Mouse (Mus musculus) fibroblast of lung, adult 2 months (primary cell): Measurements from ENCODE around the gene Syt11.
A peak's percentile ranks its signal among the peaks of the same experiment; 100 is the strongest.
"Not testable (repeated sequence)": the region's sequence is repeated elsewhere in the genome, so short reads cannot be mapped to it uniquely, and the experiment has no call there.

Experiments
- DNase-seq: peaks from one replicate; pipeline ENCODE4 v3.0.0-alpha.2; 2011; ENCODE audit warnings: low read depth

The Syt11 gene

DNA sequence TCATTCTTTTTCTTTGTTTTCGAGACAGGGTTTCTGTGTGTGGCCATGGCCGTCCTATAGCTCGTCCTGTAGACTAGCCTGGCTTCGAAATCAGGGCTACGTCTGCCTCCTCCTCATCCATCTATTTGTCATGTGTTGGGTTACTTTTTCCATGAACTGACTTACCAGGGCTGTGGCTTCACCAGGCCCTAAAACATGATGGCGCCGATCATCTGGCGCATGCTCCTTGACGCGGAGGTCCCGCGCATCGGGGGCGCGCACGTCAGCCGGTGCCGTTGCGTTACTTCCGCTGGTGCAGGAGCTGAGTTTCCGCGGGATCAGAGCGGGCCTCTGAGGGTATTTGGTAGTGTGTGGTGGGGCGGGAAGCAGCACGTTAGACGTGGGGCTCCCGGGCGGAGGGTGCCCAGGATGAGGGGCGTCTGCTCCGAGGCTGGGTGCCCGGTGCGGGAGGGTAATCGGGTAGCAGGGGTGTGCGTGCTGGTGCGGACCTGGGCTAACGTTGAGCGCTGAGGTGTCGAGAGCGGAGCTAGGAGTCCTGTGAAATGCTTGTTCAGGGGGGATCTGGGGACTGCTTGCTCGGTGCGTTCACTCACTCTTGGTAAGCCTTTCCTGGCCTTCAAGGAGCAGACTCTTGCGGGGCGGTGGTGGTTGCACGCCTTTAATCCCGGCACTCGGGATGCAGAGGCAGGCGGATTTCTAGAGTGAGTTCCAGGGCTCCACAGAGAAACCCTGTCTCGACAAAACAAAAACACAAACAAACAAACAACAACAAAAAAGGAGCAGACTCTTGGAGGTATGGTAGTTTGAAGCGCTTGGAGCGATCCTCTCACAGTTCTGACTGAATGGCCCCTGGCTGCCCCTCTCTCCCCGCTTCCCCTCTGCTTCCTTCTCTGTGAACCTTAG lies at the start of gene Syt11:
Gene Syt11 (minus strand): TSS at position 226 of the 903 bp plus-strand sequence.
- DNase-seq: not testable (repeated sequence)

DNA sequence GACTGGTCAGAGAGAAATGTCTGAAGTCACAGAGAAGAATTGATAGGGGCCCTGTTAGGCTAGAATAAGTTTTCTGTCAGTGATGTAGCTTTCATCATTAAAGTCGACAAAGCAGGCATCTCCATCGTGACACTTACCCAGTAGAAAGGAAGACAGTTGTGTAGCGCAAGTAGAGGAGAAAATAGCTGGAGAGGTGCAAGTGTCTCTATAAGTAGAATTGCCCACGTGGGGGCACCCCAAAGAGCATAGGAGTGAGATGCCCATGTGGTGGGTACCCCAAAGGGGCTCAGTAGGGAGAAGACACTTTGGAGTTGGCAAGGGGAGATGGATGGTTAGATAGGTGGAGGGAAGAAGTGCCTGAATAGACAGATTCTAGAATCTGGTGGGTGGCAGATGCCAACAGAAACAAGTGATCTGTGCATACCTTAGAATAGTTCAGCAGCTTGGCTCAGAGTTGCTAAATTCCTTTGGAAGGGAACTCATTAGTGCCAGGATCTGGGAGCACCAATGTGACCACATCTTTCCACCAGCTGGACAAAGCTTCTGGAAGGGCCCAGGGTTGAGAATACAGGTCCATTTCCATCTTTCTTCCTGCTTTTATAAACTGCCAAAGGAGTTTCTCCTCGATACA lies 29.1 kb upstream of the Syt11 start:
- DNase-seq: no peak

DNA sequence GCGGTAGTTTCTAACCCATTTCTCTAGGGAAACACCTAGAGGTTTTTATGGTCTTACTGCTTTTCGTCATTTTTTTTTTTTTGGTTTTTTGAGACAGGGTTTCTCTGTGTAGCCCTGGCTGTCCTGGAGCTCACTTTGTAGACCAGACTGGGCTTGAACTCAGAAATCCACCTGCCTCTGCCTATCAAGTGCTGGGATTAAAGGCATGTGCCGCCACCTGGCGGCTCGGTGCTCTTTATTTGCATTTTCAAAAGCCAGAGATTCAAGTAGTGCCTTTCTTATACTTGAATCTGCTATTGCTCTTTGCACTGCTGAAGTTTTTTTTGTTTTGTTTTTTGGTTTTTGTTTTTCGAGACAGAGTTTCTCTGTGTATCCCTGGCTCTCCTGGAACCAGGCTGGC lies 22.5 kb upstream of the Syt11 start:
- DNase-seq: not testable (repeated sequence)

DNA sequence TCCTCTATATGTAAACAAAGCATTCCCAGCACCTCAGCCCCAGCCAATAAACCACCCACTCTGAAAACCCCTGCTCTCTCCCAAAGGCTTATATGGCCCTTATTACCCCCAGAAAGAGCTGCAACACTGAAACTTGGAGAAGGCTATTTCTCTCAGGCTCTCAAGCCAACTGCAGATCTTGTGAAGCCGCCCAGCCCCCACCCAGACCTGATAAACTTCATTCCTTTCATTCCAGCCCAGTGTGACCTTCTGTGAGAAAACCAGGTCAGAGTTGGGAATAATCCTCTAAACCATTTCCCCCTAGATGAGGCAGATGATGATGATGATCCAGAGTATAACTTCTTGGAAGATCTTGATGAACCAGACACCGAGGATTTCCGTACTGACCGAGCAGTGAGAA lies 13.1 kb upstream of the Syt11 start:
- not testable (repeated sequence) for DNase-seq

DNA sequence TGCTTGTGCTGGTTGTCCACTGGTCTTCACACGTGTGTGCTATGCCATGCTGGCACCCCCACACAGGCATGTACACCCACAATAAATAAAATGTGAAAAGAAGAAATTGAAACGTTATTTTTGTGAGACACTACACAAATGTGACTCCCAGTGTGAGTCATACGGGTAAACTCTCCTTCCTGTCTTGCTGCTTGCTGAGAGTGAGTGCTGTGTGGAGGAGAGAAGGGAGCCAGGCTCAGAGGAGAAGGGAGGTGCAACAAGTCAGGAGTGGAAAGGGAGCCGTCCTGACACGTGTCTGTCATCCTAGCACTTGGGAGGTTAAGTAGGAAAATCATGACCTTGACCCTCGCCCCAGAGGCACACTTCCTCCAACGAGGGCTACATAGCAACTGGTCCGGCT lies 11.8 kb upstream of the Syt11 start:
- not testable (repeated sequence) for DNase-seq

DNA sequence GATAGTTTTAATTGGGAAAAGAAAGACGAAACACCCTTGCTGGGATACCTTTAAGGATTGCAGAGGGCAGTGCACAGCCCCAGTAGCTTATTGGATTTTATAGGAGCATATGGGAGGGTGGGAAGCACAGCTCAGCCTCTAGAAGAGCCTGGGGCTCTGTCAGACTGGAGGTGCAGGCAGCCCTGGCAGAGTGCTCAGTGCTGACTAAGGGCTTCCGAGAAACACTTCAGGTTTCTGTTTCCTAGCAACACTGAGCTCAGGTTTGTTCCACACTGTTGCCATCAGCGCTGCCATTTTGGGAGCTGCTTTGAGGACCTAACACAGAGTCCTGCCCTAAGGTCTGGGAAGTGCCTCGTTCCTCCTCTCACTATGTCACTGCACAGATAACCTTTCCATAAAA lies 11.4 kb upstream of the Syt11 start:
- not testable (repeated sequence) for DNase-seq

DNA sequence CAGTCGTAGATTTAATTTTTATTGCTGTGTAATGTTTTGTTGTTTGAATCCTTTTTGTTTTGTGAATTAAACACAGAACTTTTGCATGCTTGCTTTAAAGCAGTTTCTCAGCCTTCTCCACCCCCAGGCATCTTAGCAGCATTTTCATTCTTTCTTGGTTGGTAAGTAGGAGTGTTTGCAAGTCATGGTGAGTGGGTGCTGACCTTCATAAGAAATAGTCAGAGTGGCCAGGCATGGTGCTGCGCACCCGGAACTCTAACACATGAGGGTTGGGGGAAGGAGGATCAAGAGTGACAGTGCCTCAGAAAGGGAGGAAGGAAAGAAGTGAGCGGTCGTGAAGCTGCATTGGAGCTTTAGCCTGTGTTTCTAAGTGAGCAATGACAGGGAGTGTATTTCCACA lies 9.9 kb upstream of the Syt11 start:
- no peak for DNase-seq

DNA sequence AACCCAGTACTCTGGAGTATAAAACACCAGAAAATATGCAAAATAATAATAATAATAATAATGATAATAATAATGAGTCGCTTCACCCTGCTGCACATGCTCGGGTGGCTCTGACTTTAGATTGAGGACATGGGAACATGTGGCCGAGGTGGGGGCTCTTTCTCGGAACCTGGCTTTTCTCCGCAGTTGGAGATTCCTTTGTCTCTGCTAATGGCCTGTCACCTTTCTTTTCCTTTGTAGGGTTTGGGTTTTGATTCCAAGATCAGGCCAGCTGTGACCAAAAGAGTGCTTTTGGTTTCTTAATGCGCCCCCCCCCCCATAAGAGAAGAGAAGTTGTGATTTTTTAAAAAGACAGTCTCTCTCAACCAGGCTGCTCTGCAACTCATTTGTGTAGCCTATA lies 1.8 kb downstream of the Syt11 start:
- DNase-seq: not testable (repeated sequence)

DNA sequence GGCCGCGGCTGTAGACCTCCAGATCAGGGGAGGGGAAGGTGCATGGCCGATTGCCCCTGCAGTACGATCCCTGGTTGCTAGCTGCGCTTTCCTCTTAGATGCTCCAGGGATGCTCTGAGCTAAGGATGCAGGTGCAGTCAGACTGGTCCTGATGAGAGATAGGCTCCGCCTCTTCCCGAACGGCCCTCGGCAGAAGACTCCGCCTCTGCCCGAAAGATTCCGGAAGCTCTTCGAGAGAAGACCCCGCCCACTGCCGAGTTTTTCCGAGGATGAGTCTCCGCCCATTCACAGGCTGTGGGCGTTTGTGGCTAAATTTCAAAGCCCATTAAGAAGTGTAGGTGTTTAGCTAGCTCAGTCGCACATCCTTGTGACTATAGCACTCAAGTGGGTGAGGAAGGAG lies 2.6 kb downstream of the Syt11 start:
- not testable (repeated sequence) for DNase-seq

DNA sequence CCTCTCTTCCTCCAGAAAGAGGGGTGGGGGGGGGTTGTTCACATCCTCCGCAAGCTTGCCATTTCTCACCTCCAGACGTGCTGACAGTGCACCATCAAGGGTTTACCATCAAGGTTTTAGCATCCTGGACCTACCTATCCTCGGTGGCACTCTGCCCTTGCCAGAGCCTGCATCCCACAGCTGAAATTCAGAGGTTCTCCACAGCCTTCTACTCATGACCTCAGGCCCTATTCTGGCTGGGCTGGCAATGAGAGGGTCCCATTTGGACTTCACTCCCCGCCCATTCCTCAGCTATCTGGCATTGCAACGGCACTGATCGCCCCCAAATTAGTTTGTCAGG lies 3.1 kb downstream of the Syt11 start:
- not testable (repeated sequence) for DNase-seq

DNA sequence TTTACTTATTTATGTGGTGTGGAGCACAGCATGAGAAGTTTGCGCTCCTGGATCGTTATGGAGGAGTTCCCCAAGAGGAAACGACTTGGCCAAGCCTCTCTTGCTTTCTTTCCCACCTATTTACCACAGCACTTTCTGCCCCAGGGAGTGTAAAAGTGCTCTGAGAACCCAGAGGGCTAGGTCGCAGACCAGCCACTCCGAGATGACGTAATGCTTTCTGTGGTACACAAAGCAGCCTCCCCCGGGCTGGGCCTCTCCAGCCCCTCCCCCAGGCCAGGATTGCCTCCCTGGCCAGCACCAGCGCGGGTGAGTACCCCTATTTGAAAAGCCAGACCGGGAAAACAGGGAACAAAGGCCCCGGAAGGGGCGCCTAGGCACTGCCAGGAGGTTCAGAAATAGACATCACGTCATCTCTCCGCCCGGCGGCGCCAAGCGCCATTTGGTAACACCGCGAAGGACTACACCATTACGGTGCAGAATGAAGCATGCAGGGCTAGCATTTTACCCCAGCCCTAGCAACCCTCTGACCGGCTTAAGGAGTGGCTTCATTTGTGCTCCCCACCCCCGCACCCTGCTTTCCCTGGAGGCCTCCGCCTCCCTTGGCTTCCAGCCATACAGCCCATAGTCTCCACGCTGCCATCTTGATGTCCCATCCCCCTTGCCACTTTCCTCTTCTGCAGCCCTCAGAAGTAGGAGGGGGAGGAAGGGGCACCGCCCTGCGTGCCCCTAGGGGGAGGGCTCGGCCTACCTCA lies 3.6 kb downstream of the Syt11 start:
- not testable (repeated sequence) for DNase-seq

DNA sequence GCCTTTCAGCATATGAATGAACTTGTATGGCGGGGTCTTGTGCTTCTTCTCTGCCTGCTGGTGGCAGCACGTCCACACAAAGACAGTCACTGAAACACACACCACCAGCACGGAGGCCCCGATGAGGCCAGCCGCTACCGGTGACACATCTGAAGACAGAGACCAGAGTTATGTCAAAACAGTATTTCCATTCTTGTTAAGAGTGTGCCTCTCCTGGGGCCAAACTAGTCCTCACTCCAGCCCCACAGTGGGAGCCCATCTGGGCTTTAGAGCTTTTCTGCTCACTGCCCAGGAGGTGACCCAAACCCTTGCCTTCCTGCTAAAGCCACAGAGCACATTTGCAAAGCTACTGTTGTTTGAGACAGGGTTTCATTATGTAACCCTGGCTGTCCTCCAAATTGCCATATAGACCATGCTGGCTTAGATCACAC lies 12.5 kb downstream of the Syt11 start:
- DNase-seq: no peak

DNA sequence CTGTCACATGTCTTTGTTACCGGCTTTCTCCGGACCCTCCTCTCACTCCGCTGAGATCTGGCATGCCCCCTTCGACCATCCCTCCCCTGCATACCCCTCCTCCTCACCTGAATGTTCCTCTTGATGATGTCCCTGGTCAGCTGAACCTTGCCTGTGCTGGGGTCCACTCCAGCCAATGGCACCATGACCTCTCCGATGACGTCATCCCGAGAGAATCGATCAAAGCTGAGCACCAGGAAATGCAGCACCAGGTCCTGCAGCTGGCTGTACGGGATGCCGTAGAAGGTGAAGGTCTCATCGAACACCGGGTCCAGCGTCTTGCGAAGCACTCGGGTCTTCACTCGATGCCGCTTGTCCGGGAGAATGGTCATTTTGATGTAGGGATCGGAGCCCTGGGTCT lies 13.3 kb downstream of the Syt11 start:
- no peak for DNase-seq

DNA sequence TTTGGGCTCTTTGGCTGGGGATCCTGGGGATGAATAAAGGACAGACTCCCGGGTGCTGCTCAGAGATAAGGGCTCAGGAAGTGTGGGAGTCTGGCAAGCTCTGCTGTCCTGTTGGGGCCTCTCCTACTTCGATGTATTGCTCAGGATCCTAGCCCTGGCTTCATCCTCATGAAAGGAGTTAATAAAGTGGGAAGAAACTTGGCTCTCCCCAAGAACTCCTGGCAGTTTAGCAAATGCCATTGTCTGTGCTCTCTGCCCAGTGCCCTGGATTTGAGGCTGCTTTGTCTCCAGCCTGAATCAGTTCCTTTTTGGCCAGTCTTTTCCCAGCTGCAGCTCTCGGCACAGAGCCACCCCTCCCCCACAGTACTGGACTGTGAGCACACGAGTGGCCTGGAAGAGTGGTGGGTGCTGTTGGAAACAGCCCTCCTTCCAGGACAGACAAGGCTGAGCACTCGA lies 16.9 kb downstream of the Syt11 start:
- DNase-seq: peak; percentile 79

DNA sequence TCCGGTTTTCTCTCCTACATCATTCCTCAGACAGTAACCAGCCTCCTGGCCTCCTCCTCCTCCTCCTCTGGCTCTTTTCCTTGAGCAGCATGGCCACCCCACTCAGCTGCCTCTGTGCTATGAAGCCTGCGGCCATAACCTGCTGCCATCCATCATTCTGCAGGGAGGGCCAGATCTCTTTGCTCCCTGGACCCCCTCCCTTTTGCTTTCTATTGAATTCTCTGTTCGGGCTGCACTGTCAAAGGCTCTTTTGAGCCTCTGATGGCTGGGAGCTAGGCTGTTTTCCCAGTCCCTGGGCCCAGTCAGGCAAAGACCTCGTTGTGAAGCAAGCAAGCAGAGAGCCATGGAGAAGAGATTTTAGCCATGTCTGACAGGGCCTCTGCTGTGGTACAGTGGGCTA lies 18.7 kb downstream of the Syt11 start:
- DNase-seq: no peak

DNA sequence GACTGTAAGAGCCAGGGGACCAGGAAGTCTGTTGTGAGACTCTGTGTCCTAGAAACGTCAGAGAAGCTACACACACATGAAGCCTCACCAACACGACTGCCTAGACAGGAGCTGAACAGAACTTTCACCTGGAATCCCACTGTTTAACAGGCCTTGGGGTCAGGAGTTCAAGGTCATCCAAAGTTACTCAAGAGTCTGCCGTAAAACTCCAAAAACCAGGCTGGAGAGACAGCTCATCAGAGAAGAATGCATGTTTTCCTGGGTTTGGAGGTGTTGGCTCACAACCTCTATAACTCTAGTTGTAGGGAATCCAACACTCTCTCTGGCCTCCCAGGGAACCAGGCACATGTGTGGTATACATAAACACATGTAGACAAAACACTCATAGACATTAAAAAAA lies 19.4 kb downstream of the Syt11 start:
- no peak for DNase-seq

DNA sequence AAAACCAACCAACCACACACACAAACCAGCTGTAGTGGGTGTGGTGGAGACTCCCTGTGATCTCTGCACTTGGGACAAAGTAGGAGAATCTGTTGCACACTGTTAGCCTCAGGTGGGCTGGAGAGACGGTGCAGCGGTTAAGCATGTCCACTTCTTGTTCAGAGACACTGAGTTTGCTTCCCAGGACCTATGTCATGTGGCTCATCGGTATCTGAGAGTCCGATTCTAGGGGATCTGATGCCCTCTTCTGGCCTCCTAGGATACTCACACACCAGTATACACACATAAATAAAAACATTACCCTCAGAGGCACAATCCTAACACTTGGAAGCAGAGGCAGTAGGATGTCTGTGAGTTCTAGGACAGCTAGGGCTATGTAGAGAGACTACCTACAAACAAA lies 20.7 kb downstream of the Syt11 start:
- no peak for DNase-seq

DNA sequence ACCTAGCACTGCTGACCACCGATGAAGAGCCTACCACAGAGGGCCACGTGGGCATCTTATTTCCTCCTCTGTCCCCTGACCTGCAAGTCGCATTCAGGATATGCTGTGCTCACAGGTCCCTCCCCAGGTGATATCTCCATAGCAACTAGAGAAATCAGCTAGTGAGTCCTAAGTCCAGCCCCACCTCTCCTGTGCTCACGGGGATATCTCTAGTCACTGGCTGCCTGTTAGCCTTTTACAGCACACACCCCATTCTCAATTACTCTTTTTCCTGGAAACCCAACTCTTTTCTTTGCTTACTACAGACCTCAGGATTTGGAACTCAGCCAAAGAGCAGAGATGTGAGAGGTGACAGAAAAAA lies 28.1 kb downstream of the Syt11 start:
- no peak for DNase-seq

DNA sequence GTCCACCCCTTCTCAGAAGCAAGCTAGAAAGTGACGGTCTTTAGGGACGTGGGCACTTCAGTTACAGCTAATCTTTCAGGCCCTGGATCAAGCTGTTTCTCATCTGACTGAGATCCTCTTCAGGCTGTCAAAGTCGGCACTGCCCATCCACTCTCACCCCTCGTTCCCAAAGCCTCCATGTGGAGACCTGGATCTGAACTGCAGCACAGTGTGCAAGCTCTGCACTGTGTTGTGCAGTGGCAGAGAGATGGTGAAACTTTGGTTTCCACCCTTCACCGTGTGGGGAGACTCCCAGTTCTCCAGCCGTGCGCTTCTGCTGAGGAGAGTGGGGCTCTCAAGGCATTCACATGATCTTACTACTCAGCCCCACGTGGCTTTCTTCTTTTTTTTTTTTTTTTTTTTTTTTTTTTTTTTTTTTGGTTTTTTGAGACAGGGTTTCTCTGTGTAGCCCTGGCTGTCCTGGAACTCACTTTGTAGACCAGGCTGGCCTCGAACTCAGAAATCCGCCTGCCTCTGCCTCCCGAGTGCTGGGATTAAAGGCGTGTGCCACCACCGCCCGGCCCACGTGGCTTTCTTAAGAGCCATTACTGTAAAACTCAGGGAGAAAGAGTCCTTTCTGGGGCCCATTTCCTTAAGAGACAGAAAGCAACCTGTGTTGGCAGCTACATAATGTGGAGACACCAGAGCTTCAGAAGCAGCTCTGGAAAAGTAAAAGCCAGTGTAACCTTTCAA lies 28.7 kb downstream of the Syt11 start:
- no peak for DNase-seq

DNA sequence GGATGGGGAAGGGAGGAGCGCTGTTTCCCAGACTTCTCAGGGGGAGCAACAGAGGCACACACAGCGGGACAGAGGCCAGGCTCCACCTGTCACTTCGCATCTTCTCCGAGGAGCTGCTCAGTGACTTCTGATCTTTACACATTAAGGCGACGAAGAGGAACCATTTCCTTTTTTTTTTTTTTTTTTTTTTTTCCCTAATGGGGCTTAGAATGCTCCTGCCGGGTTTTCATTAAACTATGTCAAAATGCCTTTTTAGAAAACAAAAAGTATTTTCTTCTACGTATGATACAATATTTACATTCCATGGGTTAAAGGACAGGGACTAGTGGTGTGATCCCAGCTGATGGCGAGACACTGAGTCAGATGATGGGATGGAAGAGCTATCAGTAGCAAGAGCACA lies 29.4 kb downstream of the Syt11 start:
- no peak for DNase-seq

DNA sequence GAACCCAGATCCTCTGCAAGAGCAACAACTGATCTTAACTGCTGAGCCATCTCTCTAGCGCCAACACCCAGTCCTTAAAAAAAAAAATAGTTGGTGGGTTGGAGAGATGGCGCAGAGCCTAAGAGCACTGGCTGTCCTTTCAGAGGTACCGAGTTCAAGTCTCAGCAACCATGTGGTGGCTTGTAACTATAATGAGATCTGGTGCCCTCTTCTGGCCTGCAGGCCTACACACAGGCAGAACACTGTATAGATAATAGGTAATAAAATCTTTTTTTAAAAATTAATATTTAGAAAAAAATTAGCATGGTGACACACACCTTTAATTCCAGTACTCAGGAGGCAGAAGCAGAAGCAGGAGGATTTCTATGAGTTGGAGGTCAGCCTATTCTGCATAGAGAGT lies 34.8 kb downstream of the Syt11 start:
- no peak for DNase-seq

DNA sequence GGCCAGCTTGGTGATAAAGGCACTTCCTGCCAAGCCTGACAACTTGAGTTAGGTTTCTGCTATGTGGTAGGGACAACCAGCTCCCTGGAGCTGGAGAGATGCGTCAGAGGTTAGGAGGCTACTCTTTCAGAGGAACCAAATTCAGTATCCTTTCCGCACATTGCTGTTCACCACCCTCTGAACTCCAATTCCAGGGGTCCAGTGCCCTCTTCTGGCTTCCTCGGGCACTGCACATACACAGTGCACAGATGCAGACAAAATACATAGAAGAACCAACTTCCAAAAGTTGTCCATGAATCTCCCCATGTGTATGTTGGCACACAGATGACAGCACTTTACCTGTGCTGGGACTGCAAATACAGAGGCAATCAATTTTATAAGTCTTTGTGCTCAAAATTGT lies 36.3 kb downstream of the Syt11 start:
- DNase-seq: no peak
